Mouse (Mus musculus) kidney, adult 2 months (tissue): ENCODE measurements around the gene Mrpl19.

Experiments used
- CTCF ChIP-seq: fragments of 200-500 bp; conservative IDR thresholded peaks from 2 replicates; pipeline ENCODE4 v1.5.1; 2011; ENCODE audit warnings: low read depth, mild to moderate bottlenecking, control low read depth, low read length, moderate library complexity, mixed read lengths; ENCODE audit not compliant: insufficient read depth, insufficient read length
- POLR2A ChIP-seq: fragments of 200-500 bp; IDR thresholded peaks from one replicate; pipeline ENCODE4 v1.6.1; 2011; ENCODE audit warnings: low read depth, low read length, control low read depth

GRCm38 (mm10) chr6:81957992-81958391 is 7.8 kb downstream of the Mrpl19 start:
- TF ChIP-seq CTCF (no peak), POLR2A (no peak)
